Mouse (Mus musculus): ENCODE measurements around the gene Zwint. TPM values are rescaled to one million over a fixed set of nuclear protein-coding genes. Genes with fewer than 3 reads are reported as not detected.

Zwint gene
- total RNA-seq (2012; rRNA removed), result 109 and 174 TPM in 2 replicates

DNA sequence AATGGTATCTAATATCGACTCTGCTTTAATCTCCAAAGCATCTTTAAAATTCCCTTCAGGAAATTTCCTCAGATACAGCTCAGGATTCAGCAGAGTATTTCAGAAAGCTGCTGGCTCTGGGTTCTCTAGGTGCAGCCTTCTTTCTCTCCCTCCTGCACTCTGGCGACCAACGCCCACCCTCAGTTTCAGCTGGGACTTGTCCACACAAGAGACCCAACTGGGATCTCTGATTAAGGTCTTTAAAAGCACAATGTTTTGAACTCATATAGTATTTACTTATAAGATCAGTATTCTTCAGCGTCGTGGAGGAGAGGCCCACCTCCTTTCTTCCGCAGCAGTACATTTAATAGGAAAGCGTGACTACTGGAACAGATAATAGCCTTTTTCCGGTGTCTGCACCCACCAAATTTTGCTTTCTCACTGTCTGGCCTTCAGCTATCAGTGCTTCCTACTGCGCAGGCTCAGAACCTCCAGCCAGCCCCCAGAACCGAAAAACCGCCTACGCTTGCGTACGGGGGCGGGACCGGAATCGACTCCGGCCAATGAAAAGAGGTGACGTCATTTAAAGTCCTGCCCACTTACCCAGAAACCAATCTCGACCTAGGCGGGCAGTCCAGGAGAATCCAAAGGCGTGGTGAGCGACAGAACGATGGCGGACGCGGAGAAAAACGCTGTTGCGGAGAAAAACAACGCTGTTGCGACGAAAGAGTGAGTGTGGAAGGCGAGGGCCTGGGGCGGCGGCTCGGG is at the start of gene Zwint:
Zwint (plus strand) TSS at position 576 of the 747 bp plus-strand sequence.
- in situ Hi-C loops (cut with MboI; ENCODE audit: low sequenced_read_pairs in 2 of 2, unreplicated experiment in 2 of 2), result no loop called here
- TF ChIP-seq MAFK (IDR thresholded peaks at IDR 0.05; ENCODE audit: insufficient read depth, low read depth, low read length), result peak; percentile 29; the same call in 1 of the 2 replicates
- no peak for TF ChIP-seq HCFC1 (IDR thresholded peaks at IDR 0.05; ENCODE audit: borderline replicate concordance, insufficient read depth, low read length)
- peaks cover 24% of the 10 kb centered on the region for H3K36me3 ChIP-seq (ENCODE audit: control insufficient read depth, insufficient read depth, low read length, poor library complexity, severe bottlenecking)
- peaks cover 3 to 8% of the 10 kb centered on the region in 2 experiments; a peak in 2 of 4 replicates for H3K4me1 ChIP-seq (ENCODE audit: control insufficient read depth in 2 of 2, insufficient read depth in 2 of 2, low read length in 2 of 2, poor library complexity in 1 of 2)
- DNase-seq (ENCODE audit: low read depth, low spot score), result peak; percentile 96
- H3K9me3 ChIP-seq (ENCODE audit: control insufficient read depth, insufficient read depth, low read depth, low read length), result no peaks in the 10 kb centered on the region
- peak within 1 kb of the TSS; percentile 85 for H3K27ac ChIP-seq (ENCODE audit: insufficient read depth, low read depth, low read length, poor library complexity, severe bottlenecking)
- H3K9ac ChIP-seq (ENCODE audit: insufficient read depth, low read depth, low read length, poor library complexity, severe bottlenecking), result peak within 1 kb of the TSS; percentile 93
- peak within 1 kb of the TSS; percentile 77 to 86 for H3K4me3 ChIP-seq (ENCODE audit: insufficient read depth in 1 of 2, low read depth in 1 of 2, low read length in 2 of 2, poor library complexity in 1 of 2, severe bottlenecking in 1 of 2)

DNA sequence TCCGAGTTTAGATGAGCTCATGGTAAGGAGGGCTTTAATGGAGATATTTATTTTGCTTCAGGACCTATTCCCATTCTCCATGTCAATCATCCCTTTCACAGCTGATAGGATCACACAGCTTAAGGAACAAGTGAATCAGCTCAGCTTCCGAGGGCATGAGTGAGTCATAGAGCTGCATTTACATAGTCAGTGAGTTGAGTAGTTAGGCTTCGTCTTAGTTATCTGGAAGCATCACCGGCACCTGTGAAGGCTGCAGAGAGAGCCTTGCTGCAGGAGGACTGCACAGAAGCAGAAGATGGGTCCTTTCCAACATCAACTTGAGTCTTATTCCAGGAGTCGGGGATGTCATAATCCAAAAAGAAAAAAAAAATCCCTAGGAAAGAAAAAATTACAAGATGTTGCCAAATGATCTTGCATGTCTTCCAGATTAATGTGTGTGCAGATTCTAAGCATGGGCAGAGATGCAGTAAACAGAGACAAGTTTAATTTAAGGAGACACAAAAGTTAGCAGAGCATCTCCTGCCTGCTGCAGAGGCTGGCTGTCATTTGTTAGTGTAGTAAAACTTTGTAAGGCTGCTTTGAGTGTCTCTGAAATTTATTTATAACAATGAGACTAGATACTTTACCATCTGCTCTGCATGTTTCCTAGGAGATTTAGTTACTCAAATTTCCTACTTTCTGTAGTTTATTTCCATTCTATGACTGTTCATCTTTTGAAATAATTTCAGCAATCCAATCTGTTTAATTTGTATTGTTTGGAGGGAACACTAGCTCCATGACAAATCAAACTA is 41.3 kb upstream of the Zwint start:
- H3K27ac ChIP-seq (ENCODE audit: insufficient read depth, low read depth, low read length, poor library complexity, severe bottlenecking), result no peak overlapping the region
- in situ Hi-C loops (cut with MboI; ENCODE audit: low sequenced_read_pairs in 2 of 2, unreplicated experiment in 2 of 2), result no loop called here
- H3K9me3 ChIP-seq (ENCODE audit: control insufficient read depth, insufficient read depth, low read depth, low read length), result no peaks in the 10 kb centered on the region
- H3K36me3 ChIP-seq (ENCODE audit: control insufficient read depth, insufficient read depth, low read length, poor library complexity, severe bottlenecking), result no peaks in the 10 kb centered on the region
- TF ChIP-seq ZC3H11A (IDR thresholded peaks at IDR 0.05; ENCODE audit: borderline replicate concordance, low read depth, low read length), result no peak
- no peak for TF ChIP-seq CHD2 (IDR thresholded peaks at IDR 0.05; ENCODE audit: low read depth, low read length)
- TF ChIP-seq MAFK (IDR thresholded peaks at IDR 0.05; ENCODE audit: insufficient read depth, low read depth, low read length), result no peak
- no peak for TF ChIP-seq ZNF384 (IDR thresholded peaks at IDR 0.05; ENCODE audit: low read depth, low read length)
- TF ChIP-seq HCFC1 (IDR thresholded peaks at IDR 0.05; ENCODE audit: borderline replicate concordance, insufficient read depth, low read length), result no peak
- DNase-seq (ENCODE audit: low read depth, low spot score), result no peak
- H3K4me3 ChIP-seq (ENCODE audit: insufficient read depth in 1 of 2, low read depth in 1 of 2, low read length in 2 of 2, poor library complexity in 1 of 2, severe bottlenecking in 1 of 2), result no peak overlapping the region
- no peaks in the 10 kb centered on the region for H3K4me1 ChIP-seq (ENCODE audit: control insufficient read depth in 2 of 2, insufficient read depth in 2 of 2, low read length in 2 of 2, poor library complexity in 1 of 2)
- no peak overlapping the region for H3K9ac ChIP-seq (ENCODE audit: insufficient read depth, low read depth, low read length, poor library complexity, severe bottlenecking)

DNA sequence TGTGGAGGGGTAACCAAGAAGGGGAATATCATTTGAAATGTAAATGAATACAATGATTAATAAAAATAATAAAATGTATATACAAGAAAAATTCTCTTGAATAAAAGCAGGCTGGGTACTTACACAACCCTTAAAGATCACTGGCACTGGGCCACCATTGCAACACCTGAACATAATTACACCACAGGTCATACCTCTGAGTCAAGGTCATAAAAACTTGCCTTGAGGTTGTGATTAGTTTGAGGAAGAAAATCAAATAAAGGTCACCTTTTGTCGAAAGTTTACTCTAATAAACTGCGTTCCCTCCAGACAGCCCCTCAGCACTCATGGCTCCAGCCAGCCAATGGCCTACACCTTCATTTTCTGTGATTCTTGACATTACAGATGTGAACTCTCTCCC is 38.5 kb upstream of the Zwint start:
- in situ Hi-C loops (cut with MboI; ENCODE audit: low sequenced_read_pairs in 2 of 2, unreplicated experiment in 2 of 2), result no loop called here
- no peak overlapping the region for H3K9ac ChIP-seq (ENCODE audit: insufficient read depth, low read depth, low read length, poor library complexity, severe bottlenecking)
- TF ChIP-seq CHD2 (IDR thresholded peaks at IDR 0.05; ENCODE audit: low read depth, low read length) (no peak), MAFK (IDR thresholded peaks at IDR 0.05; ENCODE audit: insufficient read depth, low read depth, low read length) (no peak), ZNF384 (IDR thresholded peaks at IDR 0.05; ENCODE audit: low read depth, low read length) (no peak), HCFC1 (IDR thresholded peaks at IDR 0.05; ENCODE audit: borderline replicate concordance, insufficient read depth, low read length) (no peak), ZC3H11A (IDR thresholded peaks at IDR 0.05; ENCODE audit: borderline replicate concordance, low read depth, low read length) (no peak)
- H3K9me3 ChIP-seq (ENCODE audit: control insufficient read depth, insufficient read depth, low read depth, low read length), result no peaks in the 10 kb centered on the region
- no peaks in the 10 kb centered on the region for H3K4me1 ChIP-seq (ENCODE audit: control insufficient read depth in 2 of 2, insufficient read depth in 2 of 2, low read length in 2 of 2, poor library complexity in 1 of 2)
- no peaks in the 10 kb centered on the region for H3K36me3 ChIP-seq (ENCODE audit: control insufficient read depth, insufficient read depth, low read length, poor library complexity, severe bottlenecking)
- no peak overlapping the region for H3K4me3 ChIP-seq (ENCODE audit: insufficient read depth in 1 of 2, low read depth in 1 of 2, low read length in 2 of 2, poor library complexity in 1 of 2, severe bottlenecking in 1 of 2)
- DNase-seq (ENCODE audit: low read depth, low spot score), result no peak
- no peak overlapping the region for H3K27ac ChIP-seq (ENCODE audit: insufficient read depth, low read depth, low read length, poor library complexity, severe bottlenecking)

DNA sequence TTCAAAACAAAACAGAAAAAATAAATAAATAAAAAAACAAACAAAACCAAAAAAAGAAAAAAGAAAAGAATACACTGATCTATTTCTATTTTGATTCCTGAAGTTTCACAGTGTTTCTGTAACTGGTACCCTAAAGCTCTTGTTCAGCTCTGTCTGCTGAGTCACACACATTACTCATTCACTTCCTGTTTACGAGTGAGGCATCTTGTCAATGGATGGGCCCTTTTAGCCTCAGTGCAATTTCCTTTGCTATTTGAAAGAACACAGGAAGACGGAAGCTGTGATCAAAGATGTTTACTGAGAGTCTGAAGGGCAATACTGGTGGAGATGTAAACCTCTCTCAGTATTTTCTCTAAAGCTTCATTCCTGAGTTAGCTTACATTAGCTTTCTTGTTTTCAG is 34.1 kb upstream of the Zwint start:
- no peak for DNase-seq (ENCODE audit: low read depth, low spot score)
- Histone ChIP-seq H3K4me1 (ENCODE audit: control insufficient read depth in 2 of 2, insufficient read depth in 2 of 2, low read length in 2 of 2, poor library complexity in 1 of 2) (no peaks in the 10 kb centered on the region), H3K9ac (ENCODE audit: insufficient read depth, low read depth, low read length, poor library complexity, severe bottlenecking) (no peak overlapping the region), H3K27ac (ENCODE audit: insufficient read depth, low read depth, low read length, poor library complexity, severe bottlenecking) (no peak overlapping the region), H3K4me3 (ENCODE audit: insufficient read depth in 1 of 2, low read depth in 1 of 2, low read length in 2 of 2, poor library complexity in 1 of 2, severe bottlenecking in 1 of 2) (no peak overlapping the region), H3K36me3 (ENCODE audit: control insufficient read depth, insufficient read depth, low read length, poor library complexity, severe bottlenecking) (no peaks in the 10 kb centered on the region), H3K9me3 (ENCODE audit: control insufficient read depth, insufficient read depth, low read depth, low read length) (no peaks in the 10 kb centered on the region)
- in situ Hi-C loops (cut with MboI; ENCODE audit: low sequenced_read_pairs in 2 of 2, unreplicated experiment in 2 of 2), result no loop called here
- TF ChIP-seq ZC3H11A (IDR thresholded peaks at IDR 0.05; ENCODE audit: borderline replicate concordance, low read depth, low read length), result no peak
- no peak for TF ChIP-seq MAFK (IDR thresholded peaks at IDR 0.05; ENCODE audit: insufficient read depth, low read depth, low read length)
- no peak for TF ChIP-seq CHD2 (IDR thresholded peaks at IDR 0.05; ENCODE audit: low read depth, low read length)
- TF ChIP-seq ZNF384 (IDR thresholded peaks at IDR 0.05; ENCODE audit: low read depth, low read length), result no peak
- TF ChIP-seq HCFC1 (IDR thresholded peaks at IDR 0.05; ENCODE audit: borderline replicate concordance, insufficient read depth, low read length), result no peak
